Mouse (Mus musculus): ENCODE measurements at regions not wholly inside any gene's neighbourhood (a gene's known extent, or its start where the extent isn't known, plus 50 kb on each side); places are given as distances from the start of the nearest gene placed in this dataset.

GRCm38 (mm10) chr12:26621135-26621932, 152.3 kb downstream of the Cmpk2 start:
- DNase-seq: no peak

GRCm38 (mm10) chr12:26620501-26621134, 151.6 kb downstream of the Cmpk2 start:
- no peak for DNase-seq

DNA sequence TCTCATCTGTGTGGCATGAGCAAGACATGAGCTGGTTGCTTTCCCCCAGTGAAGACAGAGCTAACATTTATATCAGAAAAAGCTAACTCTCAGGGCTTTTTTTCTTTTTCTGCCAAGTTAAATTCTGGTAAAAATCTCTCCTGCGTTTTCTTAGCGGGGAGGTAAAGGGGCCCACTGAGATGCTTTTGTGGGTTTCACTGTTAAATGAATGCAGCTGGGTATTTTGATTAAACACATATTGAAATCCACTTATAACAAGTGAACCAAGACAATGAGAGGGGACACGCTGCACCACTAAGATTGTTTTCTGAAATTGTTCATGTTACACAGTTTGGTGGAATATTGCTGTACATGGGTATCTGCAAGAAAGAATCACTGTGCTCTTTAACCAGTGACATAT, 149.0 kb downstream of the Cmpk2 start:
- DNase-seq: no peak

DNA sequence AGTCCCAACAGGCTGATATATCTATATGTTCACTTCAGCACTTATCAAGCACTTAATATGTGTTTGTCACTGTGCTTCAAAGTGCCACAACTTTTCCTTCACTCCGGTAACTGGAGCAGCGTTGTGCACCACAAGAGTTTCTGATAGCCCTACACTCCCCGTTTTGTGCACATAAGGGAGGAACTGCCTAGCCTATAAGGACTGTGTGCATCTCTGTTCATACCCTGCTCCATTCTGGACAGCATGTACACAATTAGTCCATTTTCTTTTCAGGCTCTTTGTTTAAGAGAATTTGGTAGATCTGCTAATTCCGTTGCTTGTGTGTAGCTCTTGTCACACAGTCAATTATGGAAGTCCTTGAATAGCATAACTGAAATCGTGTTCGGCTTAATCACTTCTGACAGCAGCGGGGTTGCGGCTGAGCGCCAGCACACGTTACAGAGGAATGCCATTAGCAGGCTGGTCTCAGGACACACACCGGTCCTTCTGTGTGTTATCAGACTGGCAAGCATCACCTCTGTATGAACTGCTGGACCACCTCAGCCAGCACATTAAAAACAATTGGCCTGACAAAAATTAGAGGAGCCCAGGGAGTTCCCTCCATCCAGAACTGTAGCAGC, 144.2 kb downstream of the Cmpk2 start:
- DNase-seq: no peak

DNA sequence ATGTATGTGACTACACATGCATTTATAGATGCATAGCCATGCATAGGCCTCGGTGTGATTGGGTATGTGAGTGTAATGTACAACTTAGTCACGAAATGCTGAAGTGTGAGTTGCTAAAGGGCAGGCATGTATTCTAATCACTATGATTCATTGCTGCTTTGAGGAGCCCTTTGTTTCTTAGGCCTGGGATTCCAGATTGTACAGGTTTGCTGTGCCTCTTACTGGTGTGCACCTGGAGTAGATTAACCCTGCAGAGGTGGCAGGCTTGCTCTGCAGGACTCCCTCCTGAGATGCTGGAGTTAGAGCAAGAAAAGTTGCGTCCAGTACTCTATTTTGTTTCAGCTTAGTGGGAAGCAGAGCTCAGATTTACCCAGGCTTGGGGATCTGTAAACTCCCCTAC, 141.1 kb downstream of the Cmpk2 start:
- DNase-seq: no peak

- no peak for DNase-seq
Observed at GRCm38 (mm10) chr12:26598501-26598900, 129.5 kb downstream of the Cmpk2 start.

- no peak for DNase-seq
Observed at GRCm38 (mm10) chr12:26592125-26592524, 123.1 kb downstream of the Cmpk2 start.

GRCm38 (mm10) chr12:26589091-26589490, 120.1 kb downstream of the Cmpk2 start:
- DNase-seq: no peak

GRCm38 (mm10) chr12:26577438-26577837, 108.4 kb downstream of the Cmpk2 start:
- no peak for DNase-seq

DNA sequence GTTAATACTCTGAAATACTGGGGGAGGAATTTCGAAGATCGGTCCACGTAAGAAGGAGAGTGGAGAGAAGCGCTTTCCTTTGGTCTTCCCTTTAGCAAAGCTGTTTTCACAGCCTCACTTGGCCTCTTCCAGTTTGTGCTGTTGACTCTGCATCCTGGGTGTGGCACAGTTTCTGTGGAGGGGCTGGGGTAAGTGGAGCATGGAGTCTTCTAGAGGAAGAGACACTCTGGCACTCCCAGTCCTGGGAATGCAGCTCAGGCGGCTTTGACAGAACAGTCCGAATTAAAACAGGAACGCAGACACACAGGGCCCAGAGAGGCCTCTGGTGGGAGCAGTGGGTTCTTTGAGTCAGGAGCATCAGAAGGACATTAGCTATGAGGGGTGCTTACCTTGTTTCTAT, 102.6 kb downstream of the Cmpk2 start:
- no peak for DNase-seq

- DNase-seq: no peak
Observed at GRCm38 (mm10) chr12:26567435-26567834, 98.4 kb downstream of the Cmpk2 start.

DNA sequence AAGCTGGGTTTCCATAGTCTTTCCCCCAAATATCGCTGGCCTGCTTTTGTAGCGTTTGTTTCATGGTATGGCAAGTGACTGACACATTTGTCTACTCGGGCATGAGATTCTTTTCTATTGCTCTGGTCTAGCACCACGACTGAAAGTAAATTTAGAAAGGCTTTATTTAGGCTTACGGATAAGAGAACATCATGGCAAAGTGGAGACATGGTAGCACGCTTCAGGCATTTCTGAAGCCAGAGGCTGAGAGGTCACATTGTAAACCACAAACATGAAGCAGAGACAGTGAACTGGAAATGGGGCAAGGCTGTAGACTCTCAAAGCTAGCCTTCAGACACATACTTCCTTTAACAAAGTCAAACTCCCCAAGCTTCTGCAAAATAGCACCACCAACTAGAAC, 93.9 kb downstream of the Cmpk2 start:
- DNase-seq: no peak

GRCm38 (mm10) chr12:26559560-26559959, 90.6 kb downstream of the Cmpk2 start:
- DNase-seq: no peak

DNA sequence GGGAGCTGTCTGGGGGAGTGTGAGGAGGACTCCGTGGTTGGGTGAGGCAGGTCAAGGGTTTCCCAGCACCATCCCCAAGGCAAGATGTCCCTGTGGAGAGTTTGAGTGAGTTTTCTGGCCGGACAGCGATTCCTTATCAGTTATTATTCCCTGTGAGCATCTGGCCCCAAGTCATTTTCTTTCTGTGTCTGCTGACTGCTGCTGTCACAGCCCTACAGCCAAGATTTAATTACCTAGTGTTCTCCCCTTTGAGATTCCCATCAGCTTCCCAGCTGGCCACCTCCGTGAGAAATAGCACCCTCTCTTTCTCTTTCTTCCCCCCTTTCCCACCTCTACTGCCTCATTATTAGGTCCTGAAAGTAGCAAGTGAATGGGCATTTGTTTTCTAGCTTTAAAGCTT, 88.4 kb downstream of the Cmpk2 start:
- DNase-seq: no peak

DNA sequence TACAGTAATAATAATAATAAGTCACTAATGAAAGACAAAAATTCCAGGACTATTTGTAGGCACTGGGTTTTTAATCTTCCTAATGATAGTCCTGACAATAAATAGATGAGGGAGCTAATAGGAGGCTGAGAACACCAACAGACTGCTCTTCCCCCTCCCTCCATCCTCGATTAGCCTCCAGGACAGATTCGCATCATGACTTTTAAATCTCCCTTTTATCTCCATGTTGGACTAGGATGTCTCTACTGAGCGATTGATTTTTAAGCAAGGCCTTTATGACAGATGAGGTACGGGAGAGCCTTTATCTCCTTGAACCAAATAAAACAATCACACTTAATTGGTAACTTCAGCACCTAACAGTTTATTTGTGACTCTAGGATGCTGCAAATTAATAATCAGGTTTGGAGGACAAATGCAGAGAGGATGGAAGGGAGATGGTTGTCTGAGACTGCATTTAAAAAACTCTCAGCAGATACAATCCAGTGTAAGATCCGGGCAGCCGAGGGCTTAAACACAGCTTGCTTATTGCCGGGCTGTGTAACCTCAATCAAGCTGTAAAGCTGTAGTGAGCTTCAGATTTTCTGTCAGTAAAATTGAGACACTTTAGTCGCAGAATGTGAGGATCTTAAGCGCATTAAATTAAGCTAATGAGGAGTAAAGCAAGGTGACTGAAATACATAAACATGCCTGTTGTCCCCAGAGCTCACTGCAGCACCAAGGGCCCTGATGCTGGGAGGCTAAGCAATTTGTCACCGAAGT, 82.3 kb downstream of the Cmpk2 start:
- no peak for DNase-seq

DNA sequence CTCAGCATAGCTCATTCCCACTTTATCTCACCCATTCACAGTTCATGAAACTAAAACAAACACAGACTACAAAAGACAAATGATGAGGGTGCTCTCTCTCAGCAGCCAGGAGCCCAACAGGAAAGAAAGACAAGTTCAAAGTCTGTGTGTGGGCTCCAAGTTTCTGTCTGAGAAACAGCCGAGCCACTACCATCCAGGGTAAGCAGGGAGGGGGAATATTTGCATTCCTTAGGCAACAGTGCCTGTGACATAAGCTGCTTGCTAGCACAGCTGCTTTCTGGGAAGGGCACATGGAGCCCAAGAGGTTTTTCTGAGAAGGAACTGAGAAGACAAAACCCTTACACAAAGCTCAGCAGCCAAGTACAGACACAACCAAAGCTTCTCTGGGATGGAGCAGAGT, 78.5 kb downstream of the Cmpk2 start:
- no peak for DNase-seq

GRCm38 (mm10) chr12:26546361-26546760, 77.4 kb downstream of the Cmpk2 start:
- DNase-seq: no peak

DNA sequence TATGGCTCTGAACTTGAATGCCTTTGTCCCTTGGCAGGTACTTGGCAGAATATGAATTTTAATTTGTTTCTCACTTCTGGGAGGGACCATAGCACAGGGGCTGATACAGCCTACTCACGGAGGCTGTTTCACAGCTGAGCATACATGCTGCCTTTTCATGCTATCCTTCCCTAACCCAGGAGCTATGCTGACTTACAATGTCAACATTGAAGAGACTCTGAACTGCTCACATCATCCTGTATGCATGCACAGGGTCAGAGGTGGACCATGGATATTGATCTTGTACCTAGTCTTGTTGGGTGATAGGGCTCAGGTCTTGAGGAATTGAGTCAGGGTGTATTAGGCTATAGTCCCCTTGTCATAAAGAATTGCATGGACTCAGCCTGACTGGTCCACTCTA, 74.5 kb downstream of the Cmpk2 start:
- no peak for DNase-seq

- no peak for DNase-seq
Observed at GRCm38 (mm10) chr12:26542451-26542850, 73.4 kb downstream of the Cmpk2 start.

DNA sequence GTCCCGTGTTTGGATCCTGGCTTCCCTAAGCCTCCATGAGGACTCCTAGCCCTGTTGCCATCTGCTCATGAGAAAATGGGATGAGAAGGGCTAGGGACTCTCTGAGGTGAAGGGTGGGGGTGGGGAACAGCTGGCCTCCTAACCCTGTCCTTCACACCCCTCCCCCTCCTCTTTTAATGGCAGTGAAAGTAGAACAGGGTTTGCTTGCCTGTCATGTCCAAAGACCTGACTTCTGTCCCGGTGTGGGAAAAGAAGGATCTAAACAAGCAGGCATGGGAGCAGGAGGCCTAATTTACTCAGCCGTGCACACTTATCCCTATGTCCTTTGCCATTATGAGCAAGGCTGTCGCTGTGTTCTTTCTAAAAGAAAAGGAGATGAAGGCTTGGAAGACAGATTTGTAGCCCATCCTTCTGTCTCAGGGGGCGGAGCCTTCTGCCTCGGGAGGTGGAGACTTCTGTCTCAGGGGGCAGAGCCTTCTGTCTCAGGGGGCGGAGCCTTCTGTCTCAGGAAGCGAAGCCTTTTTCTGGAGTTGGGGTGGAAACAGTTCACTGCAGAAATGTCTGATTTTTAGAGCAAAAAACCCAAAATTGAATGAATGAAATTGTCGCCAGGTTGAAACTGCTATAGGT, 66.4 kb downstream of the Cmpk2 start:
- DNase-seq: no peak

DNA sequence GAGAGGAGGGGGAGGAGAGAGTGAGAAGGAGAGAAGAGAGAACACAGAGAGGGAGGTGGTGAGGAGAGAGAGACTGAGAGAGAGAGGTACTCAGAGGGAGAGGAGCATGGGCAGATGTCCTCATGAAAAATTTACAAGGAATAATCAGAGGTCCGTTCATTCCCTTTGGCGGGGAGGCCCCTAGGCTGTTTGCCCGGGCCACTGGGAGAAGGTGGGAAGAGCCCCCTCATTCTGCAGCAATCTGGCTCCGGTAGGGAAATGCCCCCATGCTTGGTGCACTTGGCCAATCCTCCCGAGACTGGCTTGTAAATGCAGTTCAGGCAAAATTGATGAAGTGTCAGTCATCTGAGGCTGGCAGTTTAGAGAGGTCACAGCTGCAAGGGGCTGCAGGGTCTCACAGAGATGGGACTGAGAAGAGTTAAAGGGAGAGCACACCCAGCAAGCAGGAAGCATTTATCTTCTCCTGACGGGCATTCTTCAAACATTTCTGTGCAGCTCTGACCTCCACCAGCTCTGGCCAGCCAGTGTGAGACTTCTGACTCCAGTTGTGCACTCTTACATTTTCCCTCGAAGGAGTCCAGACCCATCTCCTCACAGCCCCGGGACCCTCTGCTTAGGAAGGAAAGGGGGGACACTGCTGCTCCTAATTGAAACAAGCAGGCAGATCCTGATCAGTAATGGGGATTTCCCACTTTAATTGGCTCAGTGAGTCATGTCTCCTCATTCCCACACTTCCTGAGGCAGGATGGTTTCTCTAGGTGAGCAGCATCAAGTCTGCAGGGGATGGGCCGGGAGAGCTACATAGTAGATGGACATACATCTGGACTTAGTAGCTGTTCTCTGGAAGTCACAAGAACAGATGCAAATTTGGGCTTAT, 65.5 kb downstream of the Cmpk2 start:
- no peak for DNase-seq

- DNase-seq: no peak
Observed at GRCm38 (mm10) chr12:26533641-26534151, 64.7 kb downstream of the Cmpk2 start.
